Mouse (Mus musculus) hindbrain, embryonic 13.5 days (tissue): ENCODE data around the gene Prrt1. TPM values are rescaled to one million over a fixed set of nuclear protein-coding genes. Genes with fewer than 3 reads are reported as not detected.

ENCODE experiments used
- ATAC-seq: fragments of 200-750 bp; cut with Nextera tagmentation; 2 replicates; pipeline ENCODE4 v1.8.0; 2017; ENCODE audit warnings: moderate TSS enrichment; ENCODE audit not compliant: low FRiP score
- H3K27ac ChIP-seq: fragments of 300-500 bp; sonication (generic); 2 replicates; pipeline ENCODE4 v1.5.1; 2015; ENCODE audit warnings: inconsistent platforms, mild to moderate bottlenecking, moderate library complexity
- H3K27me3 ChIP-seq: fragments of 300-500 bp; sonication (generic); 2 replicates; pipeline ENCODE4 v1.6.1; 2015; ENCODE audit warnings: mild to moderate bottlenecking, inconsistent platforms
- H3K36me3 ChIP-seq: fragments of 300-500 bp; sonication (generic); 2 replicates; pipeline ENCODE4 v1.6.1; 2015; ENCODE audit warnings: mild to moderate bottlenecking, inconsistent platforms
- H3K4me1 ChIP-seq: fragments of 300-500 bp; sonication (generic); replicated peaks from 2 replicates; pipeline ENCODE4 v1.6.1; 2015; ENCODE audit warnings: inconsistent platforms
- H3K4me2 ChIP-seq: fragments of 300-500 bp; sonication (generic); 2 replicates; pipeline ENCODE4 v1.6.1; 2015; ENCODE audit warnings: inconsistent platforms, mild to moderate bottlenecking, moderate library complexity
- H3K4me3 ChIP-seq: fragments of 300-500 bp; sonication (generic); 2 replicates; pipeline ENCODE4 v1.5.1; 2015; ENCODE audit warnings: mild to moderate bottlenecking, inconsistent platforms
- H3K9ac ChIP-seq: fragments of 300-500 bp; sonication (generic); 2 replicates; pipeline ENCODE4 v1.6.1; 2015; ENCODE audit warnings: mild to moderate bottlenecking, inconsistent platforms
- H3K9me3 ChIP-seq: fragments of 300-500 bp; sonication (generic); 2 replicates; pipeline ENCODE4 v1.6.1; 2016; ENCODE audit warnings: inconsistent platforms
- WGBS: fragments of 180-500 bp; shearing (Covaris S2); methylation state at CpG from one replicate; pipeline ENCODE4 v1.1.7; 2015; 5-methylcytosine and 5-hydroxymethylcytosine counted together
- polyA plus RNA-seq: library from polyadenylated mRNA; unstranded; fragments of >200 nt; fragmentation: Nextera tagmentation; extraction: Ambion mirVana; gene quantifications from 2 replicates; pipeline ENCODE4 v1.2.1, GENCODE M21; 2015

The Prrt1 gene
- polyA plus RNA-seq, 1 experiment from 2014 or later, result 5.5 TPM

GRCm38 (mm10) chr17:34658145-34658544 lies 28.8 kb downstream of the Prrt1 start:
- no peak overlapping the region for H3K4me2 ChIP-seq
- WGBS, result 90% methylated on average over 2 of the region's 2 CpGs
- H3K9ac ChIP-seq, result no peak overlapping the region
- H3K27me3 ChIP-seq, result peaks cover 37% of the 10 kb centered on the region
- no peak overlapping the region for H3K27ac ChIP-seq
- no peak for ATAC-seq
- no peak overlapping the region for H3K4me3 ChIP-seq
- H3K36me3 ChIP-seq, result peaks cover 23% of the 10 kb centered on the region
- H3K9me3 ChIP-seq, result no peaks in the 10 kb centered on the region
- H3K4me1 ChIP-seq, result peaks cover 24% of the 10 kb centered on the region; the same call in 1 of the 2 replicates

GRCm38 (mm10) chr17:34658591-34658990 lies 29.3 kb downstream of the Prrt1 start:
- Histone ChIP-seq H3K27ac (no peak overlapping the region), H3K27me3 (peaks cover 41% of the 10 kb centered on the region), H3K36me3 (peaks cover 19% of the 10 kb centered on the region), H3K9me3 (no peaks in the 10 kb centered on the region), H3K9ac (no peak overlapping the region), H3K4me3 (no peak overlapping the region), H3K4me1 (peaks cover 24% of the 10 kb centered on the region; the same call in 1 of the 2 replicates), H3K4me2 (no peak overlapping the region)
- ATAC-seq, result no peak
- WGBS, result 80% methylated on average over 3 of the region's 3 CpGs

GRCm38 (mm10) chr17:34659181-34659896 lies 30.0 kb downstream of the Prrt1 start:
- Histone ChIP-seq H3K36me3 (peaks cover 11% of the 10 kb centered on the region), H3K27ac (no peak overlapping the region), H3K4me3 (no peak overlapping the region), H3K9ac (no peak overlapping the region), H3K9me3 (no peaks in the 10 kb centered on the region), H3K4me1 (peaks cover 24% of the 10 kb centered on the region; the same call in 1 of the 2 replicates), H3K27me3 (peaks cover 42% of the 10 kb centered on the region), H3K4me2 (no peak overlapping the region)
- 74% methylated on average over 12 of the region's 12 CpGs for WGBS
- ATAC-seq, result no peak

- no peak overlapping the region for H3K9ac ChIP-seq
- peaks cover 42% of the 10 kb centered on the region for H3K27me3 ChIP-seq
- peaks cover 7% of the 10 kb centered on the region for H3K36me3 ChIP-seq
- no peak for ATAC-seq
- H3K4me2 ChIP-seq, result no peak overlapping the region
- no peaks in the 10 kb centered on the region for H3K9me3 ChIP-seq
- H3K27ac ChIP-seq, result no peak overlapping the region
- H3K4me1 ChIP-seq, result peaks cover 24% of the 10 kb centered on the region; the same call in 1 of the 2 replicates
- 71% methylated on average over 3 of the region's 3 CpGs for WGBS
- H3K4me3 ChIP-seq, result no peak overlapping the region
These were observed 30.5 kb downstream of the Prrt1 start for GRCm38 (mm10) chr17:34659897-34660214.

GRCm38 (mm10) chr17:34660259-34660820 lies 31.0 kb downstream of the Prrt1 start:
- Histone ChIP-seq H3K9ac (peak overlapping the region; percentile 8; the same call in 1 of the 2 replicates), H3K36me3 (peaks cover 3% of the 10 kb centered on the region), H3K4me3 (no peak overlapping the region), H3K27me3 (peaks cover 42% of the 10 kb centered on the region), H3K27ac (no peak overlapping the region), H3K9me3 (no peaks in the 10 kb centered on the region), H3K4me2 (no peak overlapping the region), H3K4me1 (peaks cover 24% of the 10 kb centered on the region; the same call in 1 of the 2 replicates)
- ATAC-seq, result no peak
- WGBS, result 48% methylated on average over 10 of the region's 11 CpGs

- Histone ChIP-seq H3K36me3 (no peaks in the 10 kb centered on the region), H3K4me1 (peaks cover 17% of the 10 kb centered on the region; the same call in 1 of the 2 replicates), H3K27ac (no peak overlapping the region), H3K4me3 (no peak overlapping the region), H3K9ac (no peak overlapping the region), H3K27me3 (peaks cover 42% of the 10 kb centered on the region), H3K9me3 (no peaks in the 10 kb centered on the region), H3K4me2 (peak overlapping the region; percentile 33)
- WGBS, result 15% methylated on average over 19 of the region's 19 CpGs
- ATAC-seq, result no peak
These were observed 31.8 kb downstream of the Prrt1 start for GRCm38 (mm10) chr17:34661121-34661591.

- Histone ChIP-seq H3K4me1 (peaks cover 12% of the 10 kb centered on the region; the same call in 1 of the 2 replicates), H3K9ac (no peak overlapping the region), H3K4me3 (no peak overlapping the region), H3K27me3 (peaks cover 45% of the 10 kb centered on the region), H3K36me3 (no peaks in the 10 kb centered on the region), H3K4me2 (no peak overlapping the region), H3K9me3 (no peaks in the 10 kb centered on the region), H3K27ac (no peak overlapping the region)
- WGBS, result 84% methylated on average over 1 of the region's 1 CpGs
- ATAC-seq, result no peak
These were observed 33.1 kb downstream of the Prrt1 start for GRCm38 (mm10) chr17:34662468-34662867.

GRCm38 (mm10) chr17:34662978-34663377 lies 33.6 kb downstream of the Prrt1 start:
- ATAC-seq, result no peak
- Histone ChIP-seq H3K4me1 (peaks cover 12% of the 10 kb centered on the region; the same call in 1 of the 2 replicates), H3K36me3 (no peaks in the 10 kb centered on the region), H3K4me3 (no peak overlapping the region), H3K9me3 (no peaks in the 10 kb centered on the region), H3K4me2 (no peak overlapping the region), H3K9ac (no peak overlapping the region), H3K27me3 (peaks cover 48% of the 10 kb centered on the region), H3K27ac (no peak overlapping the region)
- 89% methylated on average over 8 of the region's 8 CpGs for WGBS

GRCm38 (mm10) chr17:34663558-34663957 lies 34.2 kb downstream of the Prrt1 start:
- peaks cover 12% of the 10 kb centered on the region; the same call in 1 of the 2 replicates for H3K4me1 ChIP-seq
- no peak overlapping the region for H3K4me3 ChIP-seq
- no peaks in the 10 kb centered on the region for H3K9me3 ChIP-seq
- WGBS, result 41% methylated on average over 1 of the region's 1 CpGs
- H3K9ac ChIP-seq, result no peak overlapping the region
- H3K36me3 ChIP-seq, result no peaks in the 10 kb centered on the region
- peaks cover 50% of the 10 kb centered on the region for H3K27me3 ChIP-seq
- no peak overlapping the region for H3K4me2 ChIP-seq
- no peak overlapping the region for H3K27ac ChIP-seq
- no peak for ATAC-seq

GRCm38 (mm10) chr17:34664472-34664871 lies 35.1 kb downstream of the Prrt1 start:
- no peak overlapping the region for H3K4me2 ChIP-seq
- no peak overlapping the region for H3K9ac ChIP-seq
- ATAC-seq, result no peak
- 83% methylated on average over 7 of the region's 7 CpGs for WGBS
- no peaks in the 10 kb centered on the region for H3K9me3 ChIP-seq
- H3K36me3 ChIP-seq, result no peaks in the 10 kb centered on the region
- peaks cover 12% of the 10 kb centered on the region; the same call in 1 of the 2 replicates for H3K4me1 ChIP-seq
- H3K4me3 ChIP-seq, result no peak overlapping the region
- peaks cover 53% of the 10 kb centered on the region for H3K27me3 ChIP-seq
- H3K27ac ChIP-seq, result no peak overlapping the region

- Histone ChIP-seq H3K4me1 (peaks cover 17% of the 10 kb centered on the region), H3K27ac (no peak within 1 kb of the TSS), H3K9me3 (no peaks in the 10 kb centered on the region), H3K9ac (peak within 1 kb of the TSS; percentile 63), H3K4me3 (peak within 1 kb of the TSS; percentile 42), H3K27me3 (peaks cover 73% of the 10 kb centered on the region), H3K4me2 (peak within 1 kb of the TSS; percentile 71), H3K36me3 (no peaks in the 10 kb centered on the region)
- 74% methylated on average over 7 of the region's 7 CpGs for WGBS
- ATAC-seq, result no peak
These were observed 40.9 kb downstream of the Prrt1 start, which contains the start of gene Tnxb for GRCm38 (mm10) chr17:34670235-34670634. Tnxb (plus strand) TSS chr17:34670535.

- Histone ChIP-seq H3K4me1 (peaks cover 17% of the 10 kb centered on the region), H3K36me3 (no peaks in the 10 kb centered on the region), H3K27ac (no peak overlapping the region), H3K4me2 (peak overlapping the region; percentile 71), H3K27me3 (peaks cover 80% of the 10 kb centered on the region), H3K4me3 (peak overlapping the region; percentile 42), H3K9me3 (no peaks in the 10 kb centered on the region), H3K9ac (peak overlapping the region; percentile 63)
- WGBS, result 9% methylated on average over 93 of the region's 93 CpGs
- peak; percentile 63 for ATAC-seq
These were observed 42.1 kb downstream of the Prrt1 start for GRCm38 (mm10) chr17:34671151-34672066.
